Mouse (Mus musculus) right cerebral cortex, adult 18-20 months (tissue): ENCODE data around the gene Fbxl5.
A peak's percentile ranks its signal among the peaks of the same experiment; 100 is the strongest.

Source experiments
- DNase-seq: peaks from one replicate; pipeline ENCODE4 v3.0.0; 2022; ENCODE audit warnings: mixed read lengths

Fbxl5 gene

DNA sequence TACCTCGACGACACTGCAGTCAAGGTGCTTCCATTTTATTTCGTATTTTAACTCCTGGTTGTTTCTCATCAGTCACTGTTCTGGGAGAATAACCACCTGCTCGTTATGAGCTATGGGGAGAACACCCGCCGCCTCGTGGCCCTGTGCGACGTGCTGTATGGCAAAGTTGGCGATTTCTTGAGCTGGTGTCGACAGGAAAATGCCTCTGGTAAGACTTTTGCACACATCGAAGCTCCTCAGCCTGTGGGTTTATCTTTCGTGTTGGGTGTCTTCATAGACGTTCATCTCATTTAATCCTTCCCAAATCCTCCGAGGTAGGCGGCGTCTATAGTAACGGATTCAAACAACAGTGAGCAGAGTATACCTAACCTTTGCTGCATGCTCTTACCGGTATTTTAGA is at the start of gene Fbxl5:
Gene Fbxl5 (minus strand): TSS at position 101 of the 400 bp plus-strand sequence.
- DNase-seq, result no peak

DNA sequence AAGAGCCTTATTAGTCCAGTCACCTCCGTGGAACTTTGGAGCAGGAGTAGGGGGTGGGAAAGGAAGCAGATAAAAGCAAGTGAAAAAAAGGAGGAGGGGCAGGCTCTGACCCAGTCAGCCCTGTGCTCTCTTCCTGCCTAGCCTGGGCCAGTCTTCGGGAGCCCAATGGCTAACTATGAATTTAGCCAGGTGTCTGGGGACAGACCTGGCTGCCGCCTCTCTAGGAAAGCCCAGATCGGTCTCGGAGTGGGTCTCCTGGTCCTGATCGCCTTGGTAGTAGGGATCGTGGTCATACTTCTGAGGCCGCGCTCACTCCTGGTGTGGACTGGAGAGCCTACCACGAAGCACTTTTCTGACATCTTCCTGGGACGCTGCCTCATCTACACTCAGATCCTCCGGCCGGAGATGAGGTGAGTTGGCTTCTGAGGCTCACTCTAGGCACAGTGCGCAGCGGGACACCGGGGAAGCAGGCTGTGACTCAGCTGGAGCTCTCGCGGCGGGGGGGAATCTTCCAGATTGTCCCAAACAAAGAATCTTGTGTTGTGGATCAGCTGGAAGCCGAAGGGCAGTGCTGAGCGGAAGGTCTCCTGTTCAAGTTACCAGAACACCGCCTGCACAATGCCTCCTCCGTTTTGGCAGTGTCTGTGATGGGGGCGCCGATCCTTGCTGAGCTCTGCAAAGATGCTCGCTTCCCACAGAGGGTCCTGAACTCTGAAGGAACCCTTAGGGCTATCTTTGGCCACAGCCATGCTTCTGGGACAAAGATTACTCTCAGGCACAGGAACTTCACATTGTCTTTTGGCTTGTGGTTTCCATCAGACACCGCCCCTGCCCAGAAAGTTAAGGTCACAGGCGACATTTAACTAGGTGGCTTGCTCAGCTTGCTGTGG is 47.5 kb upstream of the Fbxl5 start:
- DNase-seq, result peak; percentile 43

DNA sequence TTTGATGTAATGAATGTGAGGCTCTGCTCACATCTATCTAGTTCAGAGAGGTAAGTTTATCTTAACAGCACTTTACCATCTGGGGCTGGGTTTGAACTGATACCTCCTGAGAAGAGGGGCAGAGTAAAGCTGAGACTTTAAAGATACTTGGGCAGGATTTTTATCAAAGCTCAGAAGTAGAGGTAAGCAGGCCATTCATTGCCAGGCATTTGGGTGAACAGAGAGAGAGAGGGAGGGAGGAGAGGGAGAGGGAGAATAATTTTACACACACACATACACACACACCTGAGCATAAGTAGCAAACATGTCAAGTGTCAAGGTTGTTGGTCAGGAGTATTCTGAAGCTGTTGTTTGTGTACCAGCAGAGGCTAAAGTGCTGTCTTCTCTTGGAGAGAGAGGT is 46.8 kb upstream of the Fbxl5 start, which contains the start of gene Cd38:
Gene Cd38 (plus strand): TSS at position 301 of the 400 bp plus-strand sequence.
- DNase-seq, result no peak

DNA sequence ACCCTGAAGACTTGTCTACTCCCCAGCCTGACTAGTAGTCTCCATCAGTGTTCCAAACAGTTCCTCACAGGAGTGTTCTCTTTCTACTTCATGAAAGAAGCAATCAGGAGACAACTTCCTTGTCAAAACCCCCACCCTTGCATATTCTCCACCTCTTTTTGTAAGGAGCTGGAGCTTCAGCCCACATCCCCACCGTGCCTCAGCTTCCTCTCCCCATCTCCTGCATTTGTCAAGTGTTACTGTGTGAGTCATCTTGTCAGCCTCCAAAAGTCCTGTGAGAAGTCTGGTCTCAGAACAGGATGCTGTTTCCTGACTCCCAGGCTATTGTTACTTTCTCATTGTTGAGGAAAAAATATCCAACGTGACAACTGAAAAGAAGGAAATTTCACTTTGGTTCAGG is 43.9 kb upstream of the Fbxl5 start:
- DNase-seq, result peak; percentile 64

DNA sequence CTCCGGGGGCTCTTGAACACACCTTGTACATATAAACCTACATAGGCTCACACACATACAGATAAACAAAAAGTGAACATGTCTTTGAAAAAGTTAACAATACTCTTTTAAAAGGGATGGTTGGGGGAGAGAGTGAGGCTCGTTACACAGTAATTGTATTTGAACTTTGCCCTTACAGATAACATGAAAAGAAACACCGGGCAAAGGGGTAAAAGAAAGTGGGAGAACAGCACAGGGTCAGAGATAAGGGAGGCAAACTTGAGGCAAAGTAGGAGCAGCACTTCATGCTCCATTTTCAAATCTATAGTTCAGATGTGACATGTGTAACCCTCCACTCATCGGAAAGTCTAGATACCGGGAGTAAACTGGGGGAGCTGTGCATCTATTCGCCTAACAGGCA is 42.2 kb upstream of the Fbxl5 start:
- no peak for DNase-seq

DNA sequence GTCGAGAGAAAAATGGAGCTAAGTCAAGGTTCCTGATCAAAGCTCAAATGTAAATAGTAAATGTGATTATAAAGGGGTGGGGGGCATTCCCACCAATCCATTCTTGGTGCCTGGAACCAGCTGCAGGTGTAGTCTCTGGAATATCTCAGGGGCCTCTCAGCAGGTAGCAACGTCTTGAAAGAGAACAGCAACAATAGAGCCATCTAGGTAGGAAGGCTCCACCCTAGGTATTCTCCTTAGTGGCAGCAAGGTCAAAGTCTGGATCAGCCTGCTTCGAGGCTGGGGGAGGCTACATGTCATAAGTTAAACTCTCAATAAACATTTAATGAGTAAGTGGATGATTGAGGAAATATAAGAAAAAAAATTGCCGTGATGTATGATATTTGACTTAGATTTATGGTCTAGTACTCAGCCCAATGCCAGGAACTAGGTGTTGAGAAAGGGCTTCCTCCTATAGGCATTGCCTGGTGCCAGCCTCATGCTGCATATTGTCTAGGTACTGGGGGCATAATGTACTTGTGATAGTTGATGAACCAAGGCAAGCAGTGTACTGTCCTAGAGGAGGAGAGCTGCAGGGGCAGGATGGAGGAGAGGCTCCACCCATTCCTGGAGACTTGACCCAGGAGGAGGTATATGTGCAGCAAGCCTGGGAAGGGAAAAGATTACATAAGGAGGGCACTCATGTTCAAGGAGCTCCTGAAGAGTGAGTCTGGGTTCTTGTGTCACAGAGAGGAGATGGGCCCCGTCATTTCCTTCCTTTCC is 39.4 kb upstream of the Fbxl5 start:
- no peak for DNase-seq

DNA sequence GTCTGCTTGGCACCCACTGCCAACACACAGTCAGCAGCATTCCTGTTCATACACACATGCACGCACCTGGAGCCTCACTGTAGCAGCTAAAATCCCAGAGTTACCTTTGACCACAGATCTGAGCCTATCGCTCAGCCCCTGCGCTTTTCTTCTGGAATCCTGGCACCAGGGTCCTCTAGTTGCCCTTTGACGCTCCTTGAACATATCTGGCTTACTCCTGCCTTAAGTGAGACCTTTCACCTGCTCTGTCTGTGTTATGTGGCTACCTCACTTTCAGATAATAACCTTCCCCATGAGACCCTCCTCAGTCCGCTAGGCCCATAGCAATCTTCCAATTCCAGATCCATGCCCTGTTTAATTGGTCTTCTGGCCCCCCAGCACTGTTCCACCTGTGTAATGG is 38.7 kb upstream of the Fbxl5 start:
- DNase-seq, result no peak

DNA sequence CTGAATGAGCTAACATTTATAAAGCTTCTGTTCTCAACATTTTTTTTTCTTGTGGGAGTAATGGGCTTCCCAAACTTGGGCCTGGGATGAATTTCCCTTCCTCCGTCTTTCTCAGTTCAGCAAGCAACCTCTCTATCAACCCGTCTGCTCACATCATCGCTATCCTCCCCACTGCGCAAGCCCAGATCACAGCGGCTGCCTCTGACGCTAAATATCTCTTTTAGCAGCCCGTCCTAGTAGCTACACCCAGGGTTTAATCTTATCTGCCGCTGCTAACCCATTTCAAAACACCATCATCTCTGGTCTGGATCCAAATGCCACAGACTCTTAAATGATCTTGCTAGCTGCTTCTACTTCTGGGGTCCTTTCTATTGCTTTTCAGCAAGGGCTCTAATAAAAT is 38.2 kb upstream of the Fbxl5 start:
- DNase-seq, result no peak

DNA sequence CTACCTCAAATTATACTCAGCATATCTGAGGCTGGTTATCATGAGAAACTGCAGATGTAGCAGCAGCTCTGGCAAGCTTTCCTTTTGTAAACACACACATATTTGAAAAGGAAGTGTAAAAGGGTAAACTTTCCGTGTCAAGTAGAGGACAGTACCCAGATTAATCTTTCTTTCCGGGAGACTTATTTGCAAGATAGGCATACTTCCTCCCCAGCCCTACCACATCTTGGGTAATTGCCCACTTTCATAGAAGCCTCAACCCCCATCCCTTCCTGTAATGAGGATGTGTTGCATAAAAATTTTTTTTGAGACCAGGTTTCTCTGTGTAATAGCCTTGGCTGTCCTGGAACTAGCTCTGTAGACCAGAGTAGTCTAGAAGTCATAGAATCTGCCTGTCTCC is 34.3 kb upstream of the Fbxl5 start:
- DNase-seq, result no peak

DNA sequence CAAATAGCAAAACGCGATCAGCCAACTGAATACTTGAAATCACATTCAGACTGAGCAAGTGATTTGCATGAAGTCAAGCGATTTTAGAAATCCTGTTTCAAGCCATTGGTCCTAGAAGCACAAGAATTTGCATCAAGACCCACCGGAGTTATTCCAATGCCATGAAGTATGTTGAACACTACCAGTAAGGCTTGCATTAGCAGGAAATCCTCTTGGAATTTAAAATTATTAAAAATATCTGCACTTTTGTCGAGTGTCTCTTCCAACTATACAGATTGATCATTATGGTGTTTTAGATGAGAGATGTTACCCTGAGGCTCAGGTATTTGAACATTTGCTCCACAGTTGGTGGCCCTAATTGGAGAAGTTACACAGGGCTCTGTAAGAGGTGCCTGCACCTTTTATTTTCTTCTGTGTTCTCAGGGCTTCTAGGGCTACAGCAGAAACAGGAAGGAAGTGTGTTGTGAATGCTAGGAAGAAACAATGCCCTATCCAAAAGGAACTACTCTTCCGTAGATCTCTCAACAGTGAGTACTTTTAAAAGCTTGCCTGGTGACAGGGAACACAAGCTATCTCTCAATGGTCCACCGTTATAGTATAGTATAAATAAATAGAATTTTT is 32.5 kb upstream of the Fbxl5 start:
- DNase-seq, result no peak

DNA sequence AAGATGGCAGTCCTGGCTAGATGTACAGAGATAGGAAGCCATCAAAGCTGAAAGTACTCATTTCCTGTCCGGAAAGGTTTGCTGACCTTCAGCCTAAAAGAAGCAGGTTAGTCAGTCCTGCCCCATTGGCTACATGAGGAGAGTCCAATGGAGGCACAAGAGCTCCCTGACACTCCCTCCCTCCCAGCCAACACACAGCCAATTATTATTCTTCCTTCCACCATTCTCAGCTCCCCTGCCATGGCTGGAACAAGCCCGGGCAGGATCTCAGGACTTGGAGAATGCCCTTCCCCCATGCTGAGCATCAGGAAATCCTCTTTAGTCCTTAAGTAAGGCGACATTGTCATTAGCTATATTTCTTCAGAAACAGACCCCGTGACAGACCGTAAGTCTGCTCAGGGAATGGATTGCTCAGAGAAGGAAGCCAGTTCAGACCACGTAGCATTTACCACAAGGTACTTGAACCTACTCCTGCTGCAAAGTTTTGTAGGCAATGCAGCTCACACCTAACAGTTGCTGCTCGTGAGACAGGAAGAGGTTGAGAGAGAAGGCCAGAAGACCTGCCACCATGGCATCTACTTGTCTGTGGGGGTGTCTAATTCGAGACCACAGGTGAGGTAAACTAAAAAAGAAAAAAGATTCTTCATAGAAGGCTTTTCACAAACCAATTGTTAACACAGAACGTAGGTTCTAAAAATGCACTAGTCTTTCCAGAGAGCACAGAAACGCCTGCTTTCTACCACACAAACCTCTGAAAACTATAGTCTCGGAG is 31.8 kb upstream of the Fbxl5 start:
- DNase-seq, result no peak

DNA sequence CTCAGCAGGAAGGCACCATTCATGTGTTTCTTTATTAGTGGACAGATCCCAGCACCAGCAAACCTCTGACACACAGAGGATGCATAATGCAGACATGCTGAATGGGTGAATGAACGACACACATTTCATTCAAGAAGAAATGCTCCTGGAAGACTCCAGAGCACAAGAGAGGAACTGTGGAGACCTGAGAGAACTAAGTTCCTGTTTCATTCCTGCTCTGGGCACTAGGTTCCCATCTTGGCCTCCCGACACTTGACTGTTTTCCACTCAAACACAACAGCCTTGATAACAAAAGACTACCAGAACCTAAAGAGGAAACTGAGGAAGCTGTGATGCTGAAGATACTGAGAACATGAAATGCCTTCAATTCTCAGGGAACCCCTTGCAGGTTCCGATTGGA is 26.8 kb upstream of the Fbxl5 start:
- no peak for DNase-seq

DNA sequence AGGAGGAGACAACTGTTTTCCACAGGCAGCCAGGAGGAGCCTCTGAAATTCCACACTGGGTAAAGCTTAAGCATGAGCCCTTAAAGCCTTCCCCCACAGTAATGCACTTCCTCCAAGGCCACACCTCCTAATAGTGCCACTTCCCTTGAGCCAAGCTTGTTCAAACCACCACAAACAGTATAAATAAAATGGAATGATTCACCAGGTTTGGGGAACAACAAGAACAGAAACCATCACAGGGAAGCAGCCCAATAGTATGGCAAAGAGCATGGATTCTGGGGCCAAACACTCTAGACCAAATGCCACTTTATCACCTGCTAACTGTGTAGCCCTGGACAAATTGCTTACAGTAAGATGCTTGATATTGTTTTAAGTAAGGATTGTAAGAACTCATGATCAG is 26.1 kb upstream of the Fbxl5 start:
- DNase-seq, result no peak

DNA sequence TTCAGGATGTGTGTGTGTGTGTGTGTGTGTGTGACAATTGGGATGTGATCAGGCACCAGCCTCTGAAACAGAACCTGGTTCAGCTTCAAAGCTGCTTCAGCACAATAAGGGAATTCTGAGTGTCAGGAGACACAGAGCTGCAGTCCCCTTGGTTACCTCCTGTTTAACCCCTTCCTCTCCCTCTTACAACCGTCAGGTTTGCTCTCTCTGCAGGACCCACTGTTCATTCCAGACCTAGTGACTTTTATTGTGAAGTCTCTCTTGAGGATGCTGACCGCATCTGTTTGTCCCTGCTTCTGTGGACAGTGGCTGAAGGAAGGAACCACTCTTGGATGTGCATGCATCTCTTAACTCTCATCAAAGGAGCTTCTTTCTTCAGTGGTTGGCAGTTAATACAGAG is 24.8 kb upstream of the Fbxl5 start:
- no peak for DNase-seq

DNA sequence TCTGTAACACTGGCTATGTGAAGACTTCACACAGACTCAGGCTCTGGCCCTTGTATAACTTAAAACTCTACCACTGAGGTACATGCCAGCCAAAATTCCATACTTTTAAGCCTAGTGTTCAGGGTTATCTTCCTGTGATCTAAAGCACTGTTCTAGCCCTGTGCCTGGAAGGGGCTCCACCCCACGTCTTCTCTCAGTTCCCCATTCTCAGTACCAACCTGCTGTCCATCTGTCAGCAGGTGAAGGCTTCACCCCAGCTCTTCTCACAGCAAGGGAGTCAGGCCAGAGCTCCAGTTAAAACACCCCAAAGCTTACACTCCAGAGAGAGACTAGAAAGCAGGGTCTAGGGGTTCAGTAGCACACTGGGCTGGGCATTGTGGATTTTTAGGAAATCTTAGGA is 24.2 kb upstream of the Fbxl5 start:
- no peak for DNase-seq

DNA sequence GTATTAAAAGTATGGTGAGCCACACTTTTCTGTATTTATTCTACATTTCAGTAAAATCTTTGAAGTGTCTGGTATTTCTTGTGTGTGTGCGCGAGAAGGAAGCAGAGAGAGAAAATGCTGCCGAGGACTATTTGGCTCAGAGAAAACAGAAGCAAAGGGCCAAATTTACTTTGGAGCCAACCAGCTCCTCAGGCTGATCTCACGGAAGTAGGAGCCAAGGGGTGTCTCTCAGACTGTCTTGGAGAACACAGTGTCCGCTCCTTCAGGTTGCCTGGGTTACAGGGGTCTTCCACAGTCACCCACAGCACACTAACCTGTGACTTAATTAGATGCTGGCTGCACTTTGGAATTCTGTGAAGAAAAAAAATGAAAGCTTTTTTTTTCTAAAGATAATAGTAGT is 23.6 kb upstream of the Fbxl5 start:
- no peak for DNase-seq

DNA sequence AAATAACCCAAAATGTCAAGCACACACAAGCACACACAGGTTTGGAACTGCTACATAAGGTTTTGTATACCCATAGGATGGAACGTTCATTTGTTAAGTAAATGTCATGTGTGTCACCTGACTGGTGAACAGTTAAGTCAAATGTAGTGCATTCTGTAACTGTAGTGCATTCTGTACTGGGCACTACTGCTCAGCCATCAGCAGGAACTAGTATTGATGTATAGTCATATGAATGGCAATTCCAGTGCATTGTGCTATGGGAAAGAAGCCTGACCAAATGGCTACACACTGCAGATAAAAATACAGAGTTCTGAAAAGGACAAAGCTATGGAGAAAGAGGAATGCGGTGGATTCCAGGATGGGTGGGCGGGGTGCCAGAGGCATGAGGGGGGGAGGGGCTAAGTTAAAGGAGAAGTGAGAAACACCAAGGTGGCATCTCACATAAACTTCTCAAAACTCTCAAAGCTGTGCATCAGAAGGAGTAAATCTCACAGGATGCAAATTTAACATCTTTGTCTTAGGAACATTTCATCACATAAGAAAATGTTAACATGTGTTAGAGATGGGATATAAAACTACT is 21.2 kb upstream of the Fbxl5 start:
- no peak for DNase-seq

DNA sequence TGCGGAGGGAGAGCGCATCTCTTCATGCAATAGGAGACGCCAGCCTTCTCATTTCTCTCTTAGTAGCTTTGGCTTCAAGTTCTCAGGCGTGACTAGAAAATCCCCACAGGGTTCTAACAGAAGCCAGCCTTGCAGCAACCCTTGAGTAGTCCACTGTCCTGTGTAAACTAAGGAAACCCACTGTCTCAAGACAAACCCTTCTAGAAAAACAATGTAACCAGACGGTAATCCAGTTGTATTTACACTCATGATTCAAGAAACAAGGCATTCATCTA is 20.5 kb upstream of the Fbxl5 start:
- no peak for DNase-seq

DNA sequence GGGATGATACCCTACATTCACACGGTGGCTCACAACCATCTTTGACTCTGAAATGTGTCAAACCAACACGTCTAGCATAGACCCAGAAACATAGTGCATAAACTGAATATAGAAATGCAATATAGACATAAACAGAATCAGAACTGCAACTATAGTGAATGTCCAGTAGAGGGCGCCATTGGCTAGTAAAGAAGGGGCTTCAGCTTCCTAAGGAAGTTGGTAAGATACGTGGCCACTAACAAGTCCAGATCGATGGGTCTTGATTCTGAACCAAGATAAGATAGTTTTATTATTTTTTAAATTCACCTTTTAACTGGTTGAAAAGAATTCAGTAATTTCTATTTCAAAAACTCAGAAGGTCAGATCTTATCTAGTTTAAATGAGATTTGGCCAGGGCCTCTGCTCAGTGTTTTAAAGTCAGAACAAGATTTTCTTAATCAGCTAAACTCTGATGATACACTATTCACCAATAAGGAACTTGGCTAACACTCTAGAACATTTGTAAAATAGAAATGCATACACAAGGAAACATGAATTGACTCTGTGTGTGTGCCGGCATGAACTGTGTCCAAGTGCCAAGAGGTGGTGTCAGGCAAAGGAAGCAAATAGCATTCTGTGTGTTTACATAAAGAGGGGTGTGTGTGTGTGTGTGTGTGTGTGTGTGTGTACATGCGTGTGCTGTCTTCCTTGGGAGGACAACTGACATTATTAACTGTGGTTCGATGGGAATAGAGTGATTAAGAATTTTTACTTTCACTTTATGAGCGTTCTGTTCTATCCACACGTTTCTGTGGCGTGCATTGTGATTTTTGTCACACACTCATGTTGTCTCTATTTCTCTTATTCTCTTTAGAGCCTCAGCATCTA is 19.9 kb upstream of the Fbxl5 start:
- peak; percentile 43 for DNase-seq

DNA sequence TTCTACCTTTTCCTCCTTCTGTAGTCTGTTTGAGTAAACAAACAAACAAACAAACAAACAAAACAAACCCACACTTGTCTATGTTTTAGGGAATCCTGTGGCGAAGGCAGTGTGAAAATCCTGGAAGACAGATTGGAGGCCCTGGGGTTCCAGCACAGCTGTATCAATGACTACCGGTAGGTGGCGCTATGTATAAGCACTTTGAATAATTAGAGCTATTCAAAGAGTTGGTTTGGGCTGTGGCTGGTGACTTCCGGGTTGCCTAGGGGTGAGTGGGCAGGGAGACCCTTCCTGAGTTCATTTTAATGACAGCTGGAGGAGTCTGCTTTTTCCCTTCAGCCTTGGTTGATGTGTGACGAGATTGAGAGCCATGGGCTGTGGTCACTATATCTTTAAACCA is 15.9 kb upstream of the Fbxl5 start:
- DNase-seq, result peak; percentile 35

DNA sequence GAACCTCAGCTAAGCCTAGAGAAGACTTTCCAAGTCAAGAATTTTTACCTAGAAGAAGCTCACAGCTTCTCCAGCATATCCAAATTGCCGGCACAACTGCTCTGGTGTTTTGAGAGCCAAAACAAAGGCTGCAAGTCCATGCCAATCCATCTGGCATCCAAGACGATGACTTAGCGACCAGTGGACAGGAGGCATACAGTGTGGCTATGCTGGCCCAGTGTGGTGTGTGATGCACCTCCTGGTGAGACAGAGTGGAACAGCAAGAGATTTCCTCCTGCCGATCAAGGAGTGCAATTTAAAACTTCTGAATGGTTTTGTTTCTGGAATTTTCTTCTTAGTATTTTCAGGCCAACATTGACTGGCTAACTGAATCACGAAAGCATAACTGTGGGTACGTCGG is 15.2 kb upstream of the Fbxl5 start:
- no peak for DNase-seq

DNA sequence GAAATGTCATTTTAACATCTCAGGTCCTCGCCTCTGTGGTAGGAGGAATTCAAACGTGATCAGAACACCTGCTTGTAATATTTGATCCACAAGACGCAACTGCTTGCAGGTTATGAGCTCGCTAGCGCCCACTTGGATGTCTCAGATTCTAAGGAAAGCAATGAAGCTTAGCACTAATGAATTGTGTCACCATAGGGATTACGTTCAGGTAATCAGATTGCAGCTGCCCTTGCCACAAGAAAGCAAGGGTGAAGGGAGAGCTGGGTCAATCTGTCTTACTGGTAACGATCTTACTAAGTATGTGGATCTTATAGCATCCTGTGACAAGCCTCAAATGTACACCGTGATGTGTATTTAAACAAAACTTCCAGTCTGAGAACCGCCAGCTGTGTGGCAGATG is 5.9 kb upstream of the Fbxl5 start:
- no peak for DNase-seq
